Mouse (Mus musculus) layer of hippocampus, adult 18-20 months (tissue): ENCODE data around the gene Nav2. TPM values are rescaled to one million over a fixed set of nuclear protein-coding genes. Genes with fewer than 3 reads are reported as not detected.
A peak's percentile ranks its signal among the peaks of the same experiment; 100 is the strongest.

Experiments used
- DNase-seq, 2 experiments: peaks; one replicate each; pipeline ENCODE4 v3.0.0; 2022; ENCODE audit warnings: low spot score in 2 of 2
- total RNA-seq, 2 experiments: library from RNA; stranded (reverse); gene quantifications; 2 replicates each; pipeline ENCODE4 v1.2.3; 2021

Gene Nav2
- total RNA-seq, 2 experiments from 2014 or later = 66.2 to 73.7 TPM

GRCm38 (mm10) chr7:49192061-49192695, 283.7 kb downstream of the Nav2 start:
- no peak for DNase-seq

- no peak for DNase-seq
Measured at GRCm38 (mm10) chr7:49195711-49196147, 287.2 kb downstream of the Nav2 start.

GRCm38 (mm10) chr7:49199366-49199765, 290.9 kb downstream of the Nav2 start:
- peak; percentile 77 to 90 for DNase-seq

GRCm38 (mm10) chr7:49200270-49200669, 291.8 kb downstream of the Nav2 start:
- no peak for DNase-seq

GRCm38 (mm10) chr7:49202971-49203370, 294.5 kb downstream of the Nav2 start:
- DNase-seq = no peak

GRCm38 (mm10) chr7:49204856-49205255, 296.3 kb downstream of the Nav2 start:
- DNase-seq = no peak

GRCm38 (mm10) chr7:49205551-49205950, 297.0 kb downstream of the Nav2 start:
- no peak for DNase-seq

GRCm38 (mm10) chr7:49206775-49207676, 298.5 kb downstream of the Nav2 start:
- DNase-seq = no peak

GRCm38 (mm10) chr7:49209526-49209925, 301.0 kb downstream of the Nav2 start:
- no peak for DNase-seq

GRCm38 (mm10) chr7:49210721-49211120, 302.2 kb downstream of the Nav2 start:
- DNase-seq = no peak

GRCm38 (mm10) chr7:49213011-49213410, 304.5 kb downstream of the Nav2 start:
- no peak for DNase-seq

GRCm38 (mm10) chr7:49217786-49218185, 309.3 kb downstream of the Nav2 start:
- no peak for DNase-seq

GRCm38 (mm10) chr7:49225741-49226140, 317.2 kb downstream of the Nav2 start:
- DNase-seq = no peak

- DNase-seq = no peak
Measured at GRCm38 (mm10) chr7:49232969-49233368, 324.5 kb downstream of the Nav2 start.

- DNase-seq = no peak
Measured at GRCm38 (mm10) chr7:49234288-49234687, 325.8 kb downstream of the Nav2 start.

GRCm38 (mm10) chr7:49235271-49235681, 326.8 kb downstream of the Nav2 start:
- DNase-seq = no peak

GRCm38 (mm10) chr7:49235821-49236220, 327.3 kb downstream of the Nav2 start:
- no peak for DNase-seq

- DNase-seq = no peak
Measured at GRCm38 (mm10) chr7:49240461-49240860, 331.9 kb downstream of the Nav2 start.

GRCm38 (mm10) chr7:49241229-49241751, 332.8 kb downstream of the Nav2 start:
- DNase-seq = no peak

- no peak for DNase-seq
Measured at GRCm38 (mm10) chr7:49242261-49242660, 333.7 kb downstream of the Nav2 start.

GRCm38 (mm10) chr7:49243079-49243478, 334.6 kb downstream of the Nav2 start:
- DNase-seq = no peak
